Mouse (Mus musculus): ENCODE results near the gene Agap3. TPM values are rescaled to one million over a fixed set of nuclear protein-coding genes. Genes with fewer than 3 reads are reported as not detected.

Agap3 gene
- polyA plus RNA-seq, 1 experiment from 2014 or later, result 18.8 TPM

- H3K4me2 ChIP-seq, result peak overlapping the region; percentile 54
- ATAC-seq (replicated peaks; ENCODE audit: low FRiP score), result peak; percentile 74
- H3K27ac ChIP-seq, result peak overlapping the region; percentile 11; the same call in 1 of the 2 replicates
- H3K4me1 ChIP-seq, result peaks cover 18% of the 10 kb centered on the region
- peaks cover 57% of the 10 kb centered on the region for H3K27me3 ChIP-seq
- WGBS, result 12% methylated on average over 26 of the region's 26 CpGs
- peak overlapping the region; percentile 16; the same call in 1 of the 2 replicates for H3K4me3 ChIP-seq (replicated peaks)
- H3K9me3 ChIP-seq (replicated peaks), result no peaks in the 10 kb centered on the region
- no peak overlapping the region for H3K9ac ChIP-seq
- no peaks in the 10 kb centered on the region for H3K36me3 ChIP-seq
Observed at GRCm38 (mm10) chr5:24550598-24551316, 98.8 kb downstream of the Agap3 start.

GRCm38 (mm10) chr5:24551317-24551688, 99.3 kb downstream of the Agap3 start:
- Histone ChIP-seq H3K27me3 (peaks cover 56% of the 10 kb centered on the region), H3K4me1 (peaks cover 18% of the 10 kb centered on the region), H3K4me3 (replicated peaks) (peak overlapping the region; percentile 16; the same call in 1 of the 2 replicates), H3K27ac (peak overlapping the region; percentile 11; the same call in 1 of the 2 replicates), H3K9ac (no peak overlapping the region), H3K36me3 (no peaks in the 10 kb centered on the region), H3K9me3 (replicated peaks) (no peaks in the 10 kb centered on the region), H3K4me2 (peak overlapping the region; percentile 54)
- 24% methylated on average over 2 of the region's 2 CpGs for WGBS
- ATAC-seq (replicated peaks; ENCODE audit: low FRiP score), result peak; percentile 52; the same call in 1 of the 2 replicates

Other genes starting within 250 kb of the Agap3 start
- gene Kcnh2, start 100.6 kb upstream of the Agap3 start, polyA plus RNA-seq (2015; fragmentation: Nextera tagmentation; extraction: Ambion mirVana), result 7.1 and 7.2 TPM in 2 replicates
- gene Nos3, start 87.4 kb upstream of the Agap3 start, polyA plus RNA-seq (2015; fragmentation: Nextera tagmentation; extraction: Ambion mirVana), result 15.4 and 18.4 TPM in 2 replicates
- gene Atg9b, start 60.0 kb upstream of the Agap3 start, polyA plus RNA-seq (2015; fragmentation: Nextera tagmentation; extraction: Ambion mirVana), result 0.82 and 1.1 TPM in 2 replicates
- 59.2 and 62.0 TPM in 2 replicates for gene Abcb8, start 58.5 kb upstream of the Agap3 start, polyA plus RNA-seq (2015; fragmentation: Nextera tagmentation; extraction: Ambion mirVana)
- 0.39 and 0.53 TPM in 2 replicates for gene Asic3, start 38.8 kb upstream of the Agap3 start, polyA plus RNA-seq (2015; fragmentation: Nextera tagmentation; extraction: Ambion mirVana)
- 50.1 and 52.2 TPM in 2 replicates for gene Cdk5, start 28.6 kb upstream of the Agap3 start, polyA plus RNA-seq (2015; fragmentation: Nextera tagmentation; extraction: Ambion mirVana)
- gene Slc4a2, start 28.3 kb upstream of the Agap3 start, polyA plus RNA-seq (2015; fragmentation: Nextera tagmentation; extraction: Ambion mirVana), result 42.3 and 42.7 TPM in 2 replicates
- 116 and 125 TPM in 2 replicates for gene Fastk, start 6.9 kb upstream of the Agap3 start, polyA plus RNA-seq (2015; fragmentation: Nextera tagmentation; extraction: Ambion mirVana)
- gene Tmub1, start 4.3 kb upstream of the Agap3 start, polyA plus RNA-seq (2015; fragmentation: Nextera tagmentation; extraction: Ambion mirVana), result 25.2 and 26.5 TPM in 2 replicates
- gene Gbx1, start 75.0 kb downstream of the Agap3 start, polyA plus RNA-seq (2015; fragmentation: Nextera tagmentation; extraction: Ambion mirVana), result 0.04 and 0.10 TPM in 2 replicates
- gene Asb10, start 88.8 kb downstream of the Agap3 start, polyA plus RNA-seq (2015; fragmentation: Nextera tagmentation; extraction: Ambion mirVana), result 0.61 and 0.67 TPM in 2 replicates
- gene 4931409K22Rik, start 104.6 kb downstream of the Agap3 start, polyA plus RNA-seq (2015; fragmentation: Nextera tagmentation; extraction: Ambion mirVana), result 0.23 TPM in 2 replicates
- gene Abcf2, start 125.3 kb downstream of the Agap3 start, polyA plus RNA-seq (2015; fragmentation: Nextera tagmentation; extraction: Ambion mirVana), result 118 TPM in 2 replicates
- 23.2 and 24.7 TPM in 2 replicates for gene Chpf2, start 134.6 kb downstream of the Agap3 start, polyA plus RNA-seq (2015; fragmentation: Nextera tagmentation; extraction: Ambion mirVana)
- 26.5 and 33.4 TPM in 2 replicates for gene Smarcd3, start 172.2 kb downstream of the Agap3 start, polyA plus RNA-seq (2015; fragmentation: Nextera tagmentation; extraction: Ambion mirVana)
- 40.3 and 41.2 TPM in 2 replicates for gene Nub1, start 233.4 kb downstream of the Agap3 start, polyA plus RNA-seq (2015; fragmentation: Nextera tagmentation; extraction: Ambion mirVana)

Data from kidney, embryonic 15.5 days (tissue).